Mouse (Mus musculus): ENCODE data around the gene Sh3pxd2a.

DNA sequence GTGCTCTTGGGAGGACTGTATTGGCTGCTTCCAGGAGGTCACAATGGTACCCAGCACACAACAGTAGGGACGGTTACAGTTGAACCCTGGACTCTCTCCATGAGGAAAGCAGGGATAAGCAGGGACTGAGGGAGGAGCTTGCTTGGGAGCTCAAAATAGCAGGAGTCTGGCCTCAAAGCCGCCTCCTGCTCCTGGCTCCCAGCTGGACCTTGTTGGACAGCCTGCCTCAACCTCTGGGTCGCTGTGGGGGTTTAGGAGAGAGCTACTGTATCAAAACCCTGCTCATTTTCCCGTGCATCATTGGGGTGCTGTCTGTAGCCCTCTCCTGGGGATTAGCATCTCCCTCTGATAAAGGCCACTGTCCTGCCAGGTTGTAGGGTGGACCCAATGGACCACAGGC is 184.8 kb downstream of the Sh3pxd2a start:
- no peak for TF ChIP-seq CTCF (IDR thresholded peaks at IDR 0.05; ENCODE audit: extremely low read depth, insufficient read depth, low read length)
- no peak for TF ChIP-seq POLR2A (IDR thresholded peaks at IDR 0.05; ENCODE audit: extremely low read depth, insufficient read depth, low read length)

Measured in cortical plate, adult 2 months (tissue).